Mouse (Mus musculus) liver, embryonic 13.5 days (tissue): ENCODE data around the gene BC030867. TPM values are rescaled to one million over a fixed set of nuclear protein-coding genes. Genes with fewer than 3 reads are reported as not detected.

Experiments used
- ATAC-seq: fragments of 200-750 bp; cut with Nextera tagmentation; 2 replicates; pipeline ENCODE4 v1.8.0; 2017; ENCODE audit warnings: low read depth, mild to moderate bottlenecking, moderate number of reproducible peaks, moderate library complexity
- DNase-seq: peaks from one replicate; pipeline ENCODE4 v3.0.0; 2022
- H3K27ac ChIP-seq: fragments of 300-500 bp; sonication (generic); 2 replicates; pipeline ENCODE4 v1.5.1; 2015; ENCODE audit warnings: moderate library complexity, mild to moderate bottlenecking, inconsistent platforms
- H3K27me3 ChIP-seq: fragments of 300-500 bp; sonication (generic); 2 replicates; pipeline ENCODE4 v1.6.1; 2015; ENCODE audit warnings: mild to moderate bottlenecking, inconsistent platforms
- H3K36me3 ChIP-seq: fragments of 300-500 bp; sonication (generic); 2 replicates; pipeline ENCODE4 v1.6.1; 2015; ENCODE audit warnings: mild to moderate bottlenecking, inconsistent platforms
- H3K4me1 ChIP-seq: fragments of 300-500 bp; sonication (generic); replicated peaks from 2 replicates; pipeline ENCODE4 v1.6.1; 2015; ENCODE audit warnings: inconsistent platforms
- H3K4me2 ChIP-seq: fragments of 300-500 bp; sonication (generic); 2 replicates; pipeline ENCODE4 v1.6.1; 2015; ENCODE audit warnings: inconsistent platforms, mild to moderate bottlenecking, moderate library complexity
- H3K4me3 ChIP-seq: fragments of 300-500 bp; sonication (generic); replicated peaks from 2 replicates; pipeline ENCODE4 v1.5.1; 2015; ENCODE audit warnings: mild to moderate bottlenecking, inconsistent platforms
- H3K9ac ChIP-seq: fragments of 300-500 bp; sonication (generic); 2 replicates; pipeline ENCODE4 v1.6.1; 2015; ENCODE audit warnings: mild to moderate bottlenecking, inconsistent platforms
- H3K9me3 ChIP-seq: fragments of 300-500 bp; sonication (generic); replicated peaks from 2 replicates; pipeline ENCODE4 v1.6.1; 2016; ENCODE audit warnings: inconsistent platforms
- WGBS: fragments of 180-500 bp; shearing (Covaris S2); methylation state at CpG from one replicate; pipeline ENCODE4 v1.1.7; 2015; ENCODE audit not compliant: insufficient replicate concordance; 5-methylcytosine and 5-hydroxymethylcytosine counted together
- polyA plus RNA-seq: library from polyadenylated mRNA; unstranded; fragments of >200 nt; fragmentation: Nextera tagmentation; extraction: Ambion mirVana; gene quantifications from 2 replicates; pipeline ENCODE4 v1.2.1, GENCODE M21; 2015

The BC030867 gene
- polyA plus RNA-seq, result 14.6 and 16.4 TPM in 2 replicates

DNA sequence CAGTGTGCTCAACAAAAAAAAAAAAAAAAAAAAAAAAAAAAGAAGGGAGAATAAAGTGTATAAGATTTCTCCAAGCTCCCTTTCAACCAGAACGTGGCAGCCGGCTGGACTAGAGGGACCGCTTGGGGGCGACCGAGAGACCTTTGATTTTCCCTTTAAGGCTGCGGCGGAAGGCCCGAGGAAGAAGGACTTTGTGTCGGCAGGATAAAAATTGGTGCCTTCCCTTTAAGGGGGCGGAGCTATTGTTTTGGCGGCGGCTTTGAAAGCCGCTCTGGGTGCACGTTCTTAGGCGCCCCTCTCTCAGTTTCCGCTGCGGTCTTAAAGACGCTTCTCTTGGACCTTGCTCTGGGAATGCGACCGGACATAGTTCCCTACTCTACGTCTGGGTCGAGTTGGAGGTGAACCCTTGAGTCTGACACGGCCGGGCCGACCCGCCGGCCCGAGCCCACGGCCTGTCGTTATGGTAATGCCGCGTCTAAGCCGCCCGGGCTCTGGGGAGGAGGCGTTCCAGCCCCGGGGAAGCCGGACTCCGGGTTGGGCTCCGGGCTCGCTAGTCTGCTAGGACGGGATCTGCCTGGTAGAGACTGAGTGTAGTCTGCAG is at the start of gene BC030867:
Gene BC030867, plus strand, starts transcription at position 253 of the 601 bp plus-strand sequence.
- peaks cover 28% of the 10 kb centered on the region for H3K4me1 ChIP-seq
- H3K27ac ChIP-seq, result peak within 1 kb of the TSS; percentile 78
- H3K9me3 ChIP-seq, result no peaks in the 10 kb centered on the region
- H3K4me2 ChIP-seq, result peak within 1 kb of the TSS; percentile 83
- peak within 1 kb of the TSS; percentile 90 for H3K9ac ChIP-seq
- H3K4me3 ChIP-seq, result peak within 1 kb of the TSS; percentile 86
- DNase-seq (peak; percentile 93), ATAC-seq (peak; percentile 78)
- peaks cover 19% of the 10 kb centered on the region for H3K27me3 ChIP-seq
- H3K36me3 ChIP-seq, result peaks cover 31% of the 10 kb centered on the region
- WGBS, result under 1% methylated on average over 41 of the region's 41 CpGs

DNA sequence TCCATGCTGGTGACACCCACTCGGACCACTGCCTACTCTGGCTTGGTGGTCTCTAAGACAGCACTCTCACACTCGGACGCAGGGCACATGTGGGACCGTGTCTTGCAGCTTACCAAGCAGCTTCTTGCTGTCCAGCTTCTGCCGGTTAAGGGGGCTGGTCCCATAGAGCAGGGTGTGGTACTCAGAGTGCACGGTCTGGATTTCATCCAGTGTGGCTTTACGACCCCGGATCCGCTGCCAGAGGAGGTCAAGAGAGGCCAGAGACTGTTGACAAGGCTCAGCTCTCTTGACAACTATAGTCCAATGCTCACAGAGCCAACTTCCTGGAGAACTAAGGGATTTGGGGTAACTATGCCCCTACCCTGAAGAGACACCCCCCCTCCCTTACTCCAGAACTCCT is 48.8 kb upstream of the BC030867 start:
- H3K27ac ChIP-seq, result no peak overlapping the region
- H3K4me1 ChIP-seq, result peaks cover 10% of the 10 kb centered on the region
- DNase-seq (no peak), ATAC-seq (no peak)
- no peak overlapping the region for H3K4me2 ChIP-seq
- H3K4me3 ChIP-seq, result no peak overlapping the region
- H3K27me3 ChIP-seq, result no peaks in the 10 kb centered on the region
- no peaks in the 10 kb centered on the region for H3K9me3 ChIP-seq
- WGBS, result 71% methylated on average over 9 of the region's 9 CpGs
- H3K36me3 ChIP-seq, result peaks cover 50% of the 10 kb centered on the region
- no peak overlapping the region for H3K9ac ChIP-seq

GRCm38 (mm10) chr11:102201408-102201821 is 47.3 kb upstream of the BC030867 start:
- ATAC-seq, result no peak
- H3K9me3 ChIP-seq, result no peaks in the 10 kb centered on the region
- H3K27me3 ChIP-seq, result no peaks in the 10 kb centered on the region
- peaks cover 43% of the 10 kb centered on the region for H3K36me3 ChIP-seq
- no peak overlapping the region for H3K4me3 ChIP-seq
- H3K27ac ChIP-seq, result no peak overlapping the region
- DNase-seq, result no peak
- H3K4me2 ChIP-seq, result no peak overlapping the region
- H3K9ac ChIP-seq, result no peak overlapping the region
- 79% methylated on average over 12 of the region's 12 CpGs for WGBS
- peaks cover 1% of the 10 kb centered on the region; the same call in 1 of the 2 replicates for H3K4me1 ChIP-seq

DNA sequence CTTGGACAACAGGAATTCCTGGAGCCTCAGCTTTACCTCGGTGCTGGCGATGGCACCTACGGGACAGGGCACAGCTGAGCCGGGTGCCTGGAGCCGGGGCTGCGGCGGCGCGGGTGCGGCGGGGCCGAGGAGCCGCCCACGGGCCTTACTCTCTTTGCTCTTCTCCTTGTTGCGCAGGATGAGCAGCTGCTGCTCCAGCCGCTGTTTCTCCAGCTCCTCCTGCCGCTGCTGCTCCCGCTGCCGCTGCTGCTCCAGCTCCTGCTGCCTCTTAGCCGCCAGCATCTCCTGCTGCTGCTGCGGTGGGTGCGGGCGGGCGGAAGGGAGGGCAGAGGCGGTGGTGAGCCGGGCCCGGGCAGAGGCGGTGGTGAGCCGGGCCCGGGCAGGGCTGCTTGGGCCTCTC is 42.2 kb upstream of the BC030867 start:
- no peaks in the 10 kb centered on the region for H3K27me3 ChIP-seq

GRCm38 (mm10) chr11:102207825-102208777 is 40.6 kb upstream of the BC030867 start:
- ATAC-seq (no peak), DNase-seq (no peak)
- Histone ChIP-seq H3K27me3 (no peaks in the 10 kb centered on the region), H3K4me3 (no peak overlapping the region), H3K27ac (peak overlapping the region; percentile 32; the same call in 1 of the 2 replicates), H3K4me2 (no peak overlapping the region), H3K4me1 (peaks cover 50% of the 10 kb centered on the region), H3K9ac (no peak overlapping the region), H3K9me3 (no peaks in the 10 kb centered on the region), H3K36me3 (peaks cover 21% of the 10 kb centered on the region)
- WGBS, result 33% methylated on average over 11 of the region's 11 CpGs

More for the DNA sequence above, 42.2 kb upstream of the BC030867 start:
- WGBS, result 83% methylated on average over 30 of the region's 30 CpGs
- Histone ChIP-seq H3K9ac (no peak overlapping the region), H3K4me1 (peaks cover 39% of the 10 kb centered on the region), H3K9me3 (no peaks in the 10 kb centered on the region), H3K36me3 (peaks cover 24% of the 10 kb centered on the region), H3K4me3 (no peak overlapping the region), H3K27ac (no peak overlapping the region), H3K4me2 (no peak overlapping the region)
- DNase-seq, result no peak
- ATAC-seq, result no peak

- no peak overlapping the region for H3K4me3 ChIP-seq
- H3K27ac ChIP-seq, result no peak overlapping the region
- 6% methylated on average over 2 of the region's 4 CpGs for WGBS
- DNase-seq (no peak), ATAC-seq (no peak)
- H3K9me3 ChIP-seq, result no peaks in the 10 kb centered on the region
- 0 out of 2 replicates have a peak overlapping the region, but pooled peaks have one; percentile 16 for H3K9ac ChIP-seq
- peaks cover 57% of the 10 kb centered on the region for H3K4me1 ChIP-seq
- no peaks in the 10 kb centered on the region for H3K27me3 ChIP-seq
- no peak overlapping the region for H3K4me2 ChIP-seq
- peaks cover 20% of the 10 kb centered on the region for H3K36me3 ChIP-seq
Measured at GRCm38 (mm10) chr11:102208846-102209245, 39.8 kb upstream of the BC030867 start.

GRCm38 (mm10) chr11:102209742-102210141 is 38.9 kb upstream of the BC030867 start:
- WGBS, result 15% methylated on average over 2 of the region's 2 CpGs
- Histone ChIP-seq H3K4me1 (peaks cover 66% of the 10 kb centered on the region), H3K27ac (no peak overlapping the region)

GRCm38 (mm10) chr11:102210185-102210584 is 38.5 kb upstream of the BC030867 start:
- no peak overlapping the region for H3K9ac ChIP-seq
- no peak overlapping the region for H3K4me3 ChIP-seq
- WGBS, result 43% methylated on average over 3 of the region's 3 CpGs
- H3K9me3 ChIP-seq, result no peaks in the 10 kb centered on the region
- peaks cover 70% of the 10 kb centered on the region for H3K4me1 ChIP-seq
- no peak for ATAC-seq
- no peak overlapping the region for H3K27ac ChIP-seq
- no peaks in the 10 kb centered on the region for H3K27me3 ChIP-seq
- peaks cover 12% of the 10 kb centered on the region for H3K36me3 ChIP-seq
- H3K4me2 ChIP-seq, result no peak overlapping the region
- no peak for DNase-seq

More at GRCm38 (mm10) chr11:102209742-102210141, 38.9 kb upstream of the BC030867 start:
- no peak overlapping the region for H3K4me2 ChIP-seq
- no peaks in the 10 kb centered on the region for H3K27me3 ChIP-seq
- H3K9ac ChIP-seq, result no peak overlapping the region
- no peak for DNase-seq
- no peak for ATAC-seq
- peaks cover 12% of the 10 kb centered on the region for H3K36me3 ChIP-seq
- H3K9me3 ChIP-seq, result no peaks in the 10 kb centered on the region
- no peak overlapping the region for H3K4me3 ChIP-seq

DNA sequence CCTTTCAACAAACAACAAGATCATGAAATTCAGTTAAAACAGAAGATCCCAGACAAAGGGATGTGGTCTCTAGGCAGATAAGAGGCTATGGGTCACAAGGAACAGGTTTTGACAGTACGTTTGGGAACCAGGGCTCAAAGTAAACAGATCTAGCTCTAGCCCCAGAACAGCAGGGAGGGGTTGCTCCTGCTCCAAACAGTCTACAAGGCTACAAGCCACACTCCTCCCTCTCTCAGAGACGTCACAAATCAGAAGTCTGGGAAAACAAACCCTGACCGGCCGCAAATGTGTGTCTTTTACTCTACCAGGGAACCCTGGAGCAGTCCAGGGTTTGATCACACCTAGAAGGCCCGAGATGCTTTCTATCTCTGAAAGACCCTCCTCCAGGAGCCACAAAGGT is 37.7 kb upstream of the BC030867 start:
- H3K27ac ChIP-seq, result no peak overlapping the region
- ATAC-seq (no peak), DNase-seq (no peak)
- no peaks in the 10 kb centered on the region for H3K27me3 ChIP-seq
- WGBS, result 53% methylated on average over 5 of the region's 5 CpGs
- H3K36me3 ChIP-seq, result peaks cover 10% of the 10 kb centered on the region
- H3K4me1 ChIP-seq, result peaks cover 78% of the 10 kb centered on the region
- no peaks in the 10 kb centered on the region for H3K9me3 ChIP-seq
- H3K4me2 ChIP-seq, result no peak overlapping the region
- no peak overlapping the region for H3K4me3 ChIP-seq
- no peak overlapping the region for H3K9ac ChIP-seq

DNA sequence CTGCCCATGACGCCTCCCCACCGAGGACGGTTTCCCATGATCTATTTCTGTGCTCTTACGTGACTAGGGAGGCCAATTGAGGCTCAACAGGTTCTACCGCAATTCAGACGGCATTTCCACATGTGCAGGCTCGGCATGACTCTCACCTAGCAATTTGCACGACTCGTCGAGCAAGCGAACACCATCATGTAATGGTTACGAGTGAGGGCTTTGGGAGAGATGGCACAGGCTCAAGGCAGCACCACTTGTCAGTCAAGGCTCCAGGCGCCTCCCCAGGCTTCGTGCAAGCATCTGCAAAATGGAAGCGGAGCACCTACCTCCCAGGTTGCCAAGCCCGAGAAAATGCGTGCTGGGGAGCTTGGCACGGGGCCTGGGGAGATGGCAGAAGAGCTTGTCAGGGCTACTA is 36.7 kb upstream of the BC030867 start:
- DNase-seq, result no peak
- no peak for ATAC-seq
- Histone ChIP-seq H3K4me3 (no peak overlapping the region), H3K4me2 (no peak overlapping the region), H3K36me3 (0 out of 2 replicates have a peak, but pooled peaks cover 3% of the 10 kb centered on the region), H3K4me1 (peaks cover 86% of the 10 kb centered on the region), H3K27ac (no peak overlapping the region), H3K9ac (no peak overlapping the region), H3K27me3 (no peaks in the 10 kb centered on the region), H3K9me3 (no peaks in the 10 kb centered on the region)
- WGBS, result 83% methylated on average over 18 of the region's 18 CpGs

DNA sequence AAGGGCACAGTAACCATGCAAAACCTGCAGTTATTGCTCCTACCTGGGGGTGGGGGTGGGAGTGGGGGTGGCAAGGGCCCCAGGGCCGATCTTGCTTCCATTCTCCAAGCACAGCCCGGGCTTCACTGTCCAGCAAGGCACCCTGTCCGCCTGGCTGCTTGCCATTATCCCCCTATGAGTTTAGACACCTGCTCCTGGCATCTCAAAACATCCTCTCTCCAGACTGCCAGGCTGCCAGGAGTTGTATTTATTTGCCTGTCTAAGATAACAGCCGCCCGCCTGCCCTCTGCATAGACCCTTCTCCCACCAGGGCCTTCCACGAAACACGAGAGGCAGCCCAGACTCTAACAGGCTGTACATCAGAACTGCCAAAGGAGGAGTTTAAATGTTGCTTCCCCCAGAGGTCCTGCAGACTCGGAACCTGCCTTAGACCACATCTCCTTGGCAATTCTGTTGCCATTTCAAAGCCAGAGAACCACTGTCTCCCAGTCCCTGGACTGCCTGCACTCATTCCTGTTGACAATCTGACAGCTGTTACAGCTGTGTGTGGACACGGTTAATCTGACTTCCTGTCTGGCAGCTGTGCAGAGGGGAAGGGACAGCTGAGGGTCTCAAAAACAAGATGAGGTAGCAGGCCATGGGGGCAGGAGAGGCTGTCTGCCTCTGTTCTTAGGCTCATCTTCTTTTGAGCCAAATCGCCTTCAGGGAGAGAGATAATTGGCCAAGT is 34.1 kb upstream of the BC030867 start:
- Histone ChIP-seq H3K4me3 (no peak overlapping the region), H3K27ac (no peak overlapping the region), H3K36me3 (0 out of 2 replicates have a peak, but pooled peaks cover 3% of the 10 kb centered on the region), H3K4me1 (peaks cover 90% of the 10 kb centered on the region), H3K4me2 (no peak overlapping the region), H3K9ac (no peak overlapping the region), H3K9me3 (no peaks in the 10 kb centered on the region), H3K27me3 (no peaks in the 10 kb centered on the region)
- 48% methylated on average over 10 of the region's 10 CpGs for WGBS
- ATAC-seq, result no peak
- DNase-seq, result no peak
